Mouse (Mus musculus): ENCODE data around the gene Thsd4.

DNA sequence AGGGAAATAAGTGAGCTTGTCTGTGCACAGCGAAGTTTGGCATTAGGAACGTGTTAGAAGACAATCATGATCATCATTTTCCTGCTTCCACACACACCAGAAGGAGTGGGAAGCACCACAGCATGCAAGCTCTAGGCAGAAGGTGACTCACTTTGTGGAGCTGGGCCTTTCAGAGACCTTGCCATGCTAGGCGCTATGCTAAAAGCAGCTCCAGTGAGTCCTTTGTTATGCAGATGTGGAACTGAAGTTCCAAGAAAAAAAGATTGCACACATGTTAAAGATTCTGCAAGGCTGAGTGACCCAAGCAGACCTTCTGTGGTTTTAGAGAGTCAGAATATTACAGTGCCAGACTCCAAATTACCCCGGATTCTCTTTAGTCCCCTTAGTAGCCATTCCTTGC, 91.8 kb downstream of the Thsd4 start:
- TF ChIP-seq CTCF (IDR thresholded peaks at IDR 0.05) (no peak), EP300 (IDR thresholded peaks at IDR 0.05) (no peak)
